Mouse (Mus musculus) Patski (cell line): ENCODE results near the gene Podxl2. TPM values are rescaled to one million over a fixed set of nuclear protein-coding genes. Genes with fewer than 3 reads are reported as not detected.

Source experiments
- ATAC-seq: fragments of 100-300 bp; one replicate; pipeline ENCODE4 v1.8.0; 2021
- CTCF ChIA-PET: fragments of 350-600 bp; sonication (Branson Sonifier 250); formaldehyde crosslinking; loops from one replicate; lab custom pipeline; 2022; ENCODE audit warnings: inconsistent platforms; lab: Charles Lee
- POLR2A ChIA-PET: fragments of 350-600 bp; sonication (Branson Sonifier 250); formaldehyde crosslinking; loops from one replicate; lab custom pipeline; 2022; ENCODE audit warnings: antibody characterized with exemption, inconsistent platforms; lab: Charles Lee
- DNase-seq: peaks from one replicate; pipeline ENCODE4 v3.0.0-alpha.2; 2011; ENCODE audit warnings: low read depth, low spot score
- H3K27me3 ChIP-seq: fragments of 371-371 bp; one replicate; pipeline ENCODE4 v1.5.1; 2021
- CTCF ChIP-seq: fragments of 100-300 bp; IDR thresholded peaks from one replicate; pipeline ENCODE4 v1.5.1; 2021
- in situ Hi-C: fragments of 300-500 bp; cut with MboI; formaldehyde crosslinking; loops from 3 replicates; pipeline ENCODE4 v1.11.1; 2018; ENCODE audit warnings: low pct_unique_long_range_greater_than_20kb, mixed read lengths
- polyA plus RNA-seq: library from polyadenylated mRNA; unstranded; gene quantifications from one replicate; pipeline ENCODE4 v1.2.3, GENCODE M21; 2021

Gene Podxl2
- polyA plus RNA-seq, 1 experiment from 2014 or later, result 41.5 TPM

GRCm38 (mm10) chr6:88824183-88824582 is 50.7 kb downstream of the Podxl2 start:
- H3K27me3 ChIP-seq, result no peaks in the 10 kb centered on the region
- CTCF ChIA-PET, result interaction anchor here (0.9 to 1.9 kb wide), 3 partner anchors 11 to 137 kb away, joined by 3 to 11 read pairs (median 3); no protein-coding TSS in a partner anchor

GRCm38 (mm10) chr6:88821901-88822300 is 52.9 kb downstream of the Podxl2 start:
- no peak for TF ChIP-seq CTCF
- POLR2A ChIA-PET, result no interaction called here
- DNase-seq, result no peak
- no peaks in the 10 kb centered on the region for H3K27me3 ChIP-seq
- no peak for ATAC-seq
- CTCF ChIA-PET, result interaction anchor here (0.9 kb wide), 1 partner anchor 244 kb away, joined by 3 read pairs; no protein-coding TSS in a partner anchor
- in situ Hi-C loops, result no loop called here

More at GRCm38 (mm10) chr6:88824183-88824582, 50.7 kb downstream of the Podxl2 start:
- TF ChIP-seq CTCF, result no peak
- ATAC-seq (no peak), DNase-seq (no peak)
- POLR2A ChIA-PET, result no interaction called here
- in situ Hi-C loops, result no loop called here

- ChIA-PET POLR2A (no interaction called here), CTCF (interaction anchor here (0.9 kb wide), 1 partner anchor 243 kb away, joined by 3 read pairs; no protein-coding TSS in a partner anchor)
- DNase-seq, result no peak
- H3K27me3 ChIP-seq, result no peaks in the 10 kb centered on the region
- in situ Hi-C loops, result no loop called here
- no peak for ATAC-seq
- TF ChIP-seq CTCF, result no peak
Measured at GRCm38 (mm10) chr6:88821294-88821693, 53.5 kb downstream of the Podxl2 start.

- ChIA-PET CTCF (interaction anchor here (1.0 kb wide), 1 partner anchor 10 kb away, joined by 3 read pairs; no protein-coding TSS in a partner anchor), POLR2A (no interaction called here)
- in situ Hi-C loops, result no loop called here
- no peak for TF ChIP-seq CTCF
- ATAC-seq (no peak), DNase-seq (no peak)
- H3K27me3 ChIP-seq, result no peaks in the 10 kb centered on the region
Measured at GRCm38 (mm10) chr6:88820853-88821252, 54.0 kb downstream of the Podxl2 start.

GRCm38 (mm10) chr6:88816913-88817312 is 57.9 kb downstream of the Podxl2 start:
- H3K27me3 ChIP-seq, result no peaks in the 10 kb centered on the region
- ChIA-PET CTCF (no interaction called here), POLR2A (interaction anchor here (0.6 kb wide), 1 partner anchor 34 kb away, joined by 3 read pairs; no protein-coding TSS in a partner anchor)
- ATAC-seq (no peak), DNase-seq (no peak)
- in situ Hi-C loops, result no loop called here
- no peak for TF ChIP-seq CTCF

- DNase-seq (no peak), ATAC-seq (no peak)
- in situ Hi-C loops, result no loop called here
- CTCF ChIA-PET, result no interaction called here
- TF ChIP-seq CTCF, result no peak
- no peaks in the 10 kb centered on the region for H3K27me3 ChIP-seq
- POLR2A ChIA-PET, result no interaction called here
Measured at GRCm38 (mm10) chr6:88815489-88815888, 59.4 kb downstream of the Podxl2 start.

GRCm38 (mm10) chr6:88815036-88815435 is 59.8 kb downstream of the Podxl2 start:
- H3K27me3 ChIP-seq, result no peaks in the 10 kb centered on the region
- ChIA-PET POLR2A (no interaction called here), CTCF (no interaction called here)
- DNase-seq (no peak), ATAC-seq (no peak)
- in situ Hi-C loops, result no loop called here
- TF ChIP-seq CTCF, result no peak

GRCm38 (mm10) chr6:88813832-88814231 is 61.0 kb downstream of the Podxl2 start:
- in situ Hi-C loops, result no loop called here
- DNase-seq (no peak), ATAC-seq (no peak)
- ChIA-PET POLR2A (no interaction called here), CTCF (interaction anchor here (1.1 to 2.1 kb wide), 2 partner anchors 11 to 14 kb away, joined by 3 to 11 read pairs; no protein-coding TSS in a partner anchor)
- H3K27me3 ChIP-seq, result no peaks in the 10 kb centered on the region
- no peak for TF ChIP-seq CTCF

GRCm38 (mm10) chr6:88812886-88813285 is 62.0 kb downstream of the Podxl2 start:
- H3K27me3 ChIP-seq, result no peaks in the 10 kb centered on the region
- no peak for DNase-seq
- ChIA-PET CTCF (interaction anchor here (0.6 to 2.1 kb wide), 6 partner anchors 10 to 292 kb away, joined by 3 to 11 read pairs (median 4); no protein-coding TSS in a partner anchor), POLR2A (interaction anchor here (0.6 kb wide), 1 partner anchor 11 kb away, joined by 3 read pairs; no protein-coding TSS in a partner anchor)
- no peak for TF ChIP-seq CTCF
- ATAC-seq, result no peak
- in situ Hi-C loops, result no loop called here

- no peak for TF ChIP-seq CTCF
- ChIA-PET CTCF (interaction anchor here (0.7 to 2.1 kb wide), 5 partner anchors 9 to 71 kb away, joined by 3 to 11 read pairs (median 4); no protein-coding TSS in a partner anchor), POLR2A (interaction anchor here (0.6 kb wide), 1 partner anchor 10 kb away, joined by 3 read pairs; no protein-coding TSS in a partner anchor)
- no peak for DNase-seq
- H3K27me3 ChIP-seq, result no peaks in the 10 kb centered on the region
- no peak for ATAC-seq
- in situ Hi-C loops, result no loop called here
Measured at GRCm38 (mm10) chr6:88811880-88812400, 62.9 kb downstream of the Podxl2 start.

GRCm38 (mm10) chr6:88811396-88811795 is 63.4 kb downstream of the Podxl2 start:
- ChIA-PET POLR2A (no interaction called here), CTCF (interaction anchor here (1.1 to 1.9 kb wide), 2 partner anchors 8 to 70 kb away, joined by 3 to 10 read pairs; no protein-coding TSS in a partner anchor)
- no peak for ATAC-seq
- in situ Hi-C loops, result no loop called here
- no peak for DNase-seq
- no peaks in the 10 kb centered on the region for H3K27me3 ChIP-seq
- no peak for TF ChIP-seq CTCF
